Mouse (Mus musculus) thymus, adult 2 months (tissue): ENCODE measurements at regions not wholly inside any gene's neighbourhood (a gene's known extent, or its start where the extent isn't known, plus 50 kb on each side); places are given as distances from the start of the nearest gene placed in this dataset.

Source experiments
- CTCF ChIP-seq: fragments of 200-500 bp; IDR thresholded peaks from 2 replicates; pipeline ENCODE4 v1.5.1; 2012; ENCODE audit warnings: mild to moderate bottlenecking, control low read depth, low read length, moderate library complexity, borderline replicate concordance; ENCODE audit not compliant: control insufficient read depth, poor library complexity, insufficient read depth; ENCODE audit errors: extremely low read depth
- POLR2A ChIP-seq: fragments of 200-500 bp; IDR thresholded peaks from 2 replicates; pipeline ENCODE4 v1.6.1; 2012; ENCODE audit warnings: mild to moderate bottlenecking, low read length, control low read depth, moderate library complexity; ENCODE audit not compliant: control insufficient read depth, poor library complexity, insufficient read depth; ENCODE audit errors: extremely low read depth

GRCm38 (mm10) chr3:39933372-39933771, 597.7 kb upstream of the Intu start:
- TF ChIP-seq CTCF (no peak), POLR2A (no peak)
